Mouse (Mus musculus): ENCODE measurements around the gene Mdm1.

DNA sequence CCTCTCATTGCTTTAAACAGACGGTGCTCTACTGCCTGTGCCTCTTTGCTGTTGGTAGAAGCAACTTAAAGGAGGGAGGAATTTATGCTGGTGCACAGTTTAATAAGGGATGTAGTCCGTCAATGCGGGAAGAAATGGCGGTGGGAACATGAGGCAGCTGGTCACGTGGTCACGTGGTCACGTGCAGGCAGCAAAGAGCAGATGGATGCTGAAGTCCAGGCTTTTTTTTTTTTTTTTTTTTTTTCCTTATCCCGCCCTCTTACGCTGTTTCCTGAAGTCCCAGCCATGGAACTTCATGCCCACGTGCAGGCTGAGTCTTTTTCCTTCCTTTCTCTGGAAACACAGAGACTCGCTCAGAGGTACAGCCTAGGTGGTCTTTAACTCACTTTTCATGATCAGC, 3.1 kb upstream of the Mdm1 start:
- no peak for TF ChIP-seq POLR2A (IDR thresholded peaks at IDR 0.05; ENCODE audit: insufficient read depth, low read depth, low read length)
- no peak for TF ChIP-seq CTCF (IDR thresholded peaks at IDR 0.05; ENCODE audit: insufficient read depth, low read depth, low read length)
